Mouse (Mus musculus): ENCODE data around the gene Tbx21.

The Tbx21 gene

DNA sequence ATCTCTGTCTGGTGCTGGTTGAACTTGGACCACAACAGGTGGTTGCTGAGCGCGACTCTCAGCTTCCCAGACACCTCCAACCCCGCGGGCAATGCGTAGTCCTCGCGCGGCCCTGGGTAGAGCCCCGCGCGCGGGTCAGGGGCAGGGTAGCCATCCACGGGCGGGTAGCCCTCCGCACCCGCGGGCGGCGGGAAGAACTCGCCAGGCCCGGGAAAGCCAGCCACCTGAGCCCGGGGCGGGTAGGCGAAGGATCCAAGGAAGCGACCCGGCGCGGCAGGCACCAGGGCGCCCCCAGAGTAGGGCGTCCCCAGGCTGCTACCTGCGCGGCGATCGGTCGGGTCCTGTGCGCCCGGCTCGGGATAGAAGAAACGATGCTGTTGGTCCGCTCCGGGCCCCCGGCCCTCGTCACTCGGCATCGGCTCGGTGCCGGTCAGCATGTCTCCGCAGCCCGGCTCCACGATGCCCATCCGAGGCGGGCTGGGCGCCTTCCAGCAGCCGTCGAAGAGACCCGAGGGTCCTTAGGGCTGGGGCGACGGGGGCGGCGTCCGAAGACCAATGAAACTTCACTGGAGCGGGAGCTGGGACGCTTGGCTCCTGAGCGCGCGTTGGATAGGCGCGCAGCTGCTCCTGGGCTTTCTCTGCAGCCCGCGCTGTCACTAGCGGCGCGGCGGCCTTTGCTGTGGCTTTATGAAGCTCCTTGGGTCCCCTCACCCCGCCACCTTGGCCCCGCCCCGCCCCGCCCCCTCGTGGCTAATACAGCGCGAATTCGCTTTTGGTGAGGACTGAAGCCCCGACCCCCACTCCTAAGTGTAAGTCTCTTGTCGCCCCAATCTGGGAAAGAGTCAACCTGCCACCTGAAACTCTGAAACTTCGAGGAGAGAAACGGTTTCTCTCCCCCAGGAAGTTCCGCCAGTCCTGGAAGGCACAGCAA lies at the start of gene Tbx21:
Gene Tbx21, minus strand, starts transcription at position 661 of the 931 bp plus-strand sequence.
- no peak for DNase-seq (ENCODE audit: extremely low read depth, insufficient read length, low spot score)

DNA sequence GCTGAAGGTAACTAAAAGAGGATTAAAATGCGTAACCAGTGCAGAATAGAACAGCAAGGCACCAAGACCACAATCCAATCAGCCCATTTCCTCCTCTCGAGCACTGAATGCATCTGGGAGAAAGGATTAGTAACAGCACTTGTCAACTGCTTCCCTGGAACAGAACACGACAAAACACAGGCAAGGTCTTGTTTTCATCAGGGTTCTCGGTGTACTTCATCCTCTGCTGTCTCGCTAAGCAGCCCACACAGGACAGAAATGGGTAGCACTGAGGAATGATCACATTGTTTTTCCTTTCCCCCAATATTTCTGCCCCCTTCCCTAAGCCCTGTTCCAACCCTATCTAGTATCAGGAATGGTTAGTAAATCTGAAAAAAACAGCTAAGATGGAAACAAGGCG lies 45.2 kb upstream of the Tbx21 start:
- DNase-seq (ENCODE audit: extremely low read depth, insufficient read length, low spot score), result no peak

DNA sequence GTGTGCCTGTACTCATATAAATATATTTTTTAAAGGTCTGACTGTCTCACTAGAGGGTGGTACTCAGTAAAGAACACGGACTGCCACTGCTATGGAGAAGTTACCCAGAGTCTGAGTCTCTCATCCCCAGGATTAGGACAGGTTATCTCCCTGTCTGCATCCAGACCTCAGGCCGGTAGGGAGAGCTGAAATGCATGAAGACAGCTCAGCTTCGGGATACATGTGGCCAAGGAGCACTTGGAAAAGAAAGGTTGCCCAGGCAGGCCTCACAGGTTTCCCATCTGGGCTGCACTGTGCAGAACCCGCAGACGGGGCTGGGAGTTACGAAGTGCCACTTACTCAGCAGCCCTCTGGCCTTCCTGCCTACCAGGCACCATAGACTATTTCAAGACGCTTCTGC lies 41.9 kb upstream of the Tbx21 start:
- no peak for DNase-seq (ENCODE audit: extremely low read depth, insufficient read length, low spot score)

DNA sequence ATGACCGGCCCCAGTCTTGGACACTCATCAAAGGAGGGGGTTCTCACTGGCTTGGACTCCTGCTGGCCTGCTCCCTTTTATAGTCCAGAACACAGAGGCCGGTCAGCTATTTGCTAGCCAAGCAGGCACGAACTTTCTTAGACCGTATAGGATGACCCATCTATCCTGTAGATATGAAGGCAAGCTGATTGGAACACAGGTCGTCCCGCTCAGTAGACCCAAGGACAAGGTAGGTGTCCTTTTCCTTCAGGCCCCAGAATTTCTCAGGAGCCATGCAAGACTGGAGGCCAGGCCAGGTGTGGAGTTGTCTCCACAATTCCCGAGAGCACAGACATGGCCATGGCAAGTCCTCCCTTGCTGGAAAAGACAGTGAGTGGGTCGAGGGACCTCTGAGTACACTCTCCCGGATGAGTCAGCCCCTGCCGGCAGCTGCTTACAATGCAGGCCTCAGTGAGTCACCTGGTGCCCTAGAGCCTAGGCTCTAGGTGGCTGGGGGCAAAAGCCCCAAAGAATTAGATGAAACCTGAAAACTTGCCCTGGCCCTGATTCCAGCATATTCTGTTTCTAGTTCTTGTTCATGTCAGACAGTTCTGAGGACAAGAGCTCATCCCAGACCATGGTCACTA lies 37.6 kb upstream of the Tbx21 start:
- DNase-seq (ENCODE audit: extremely low read depth, insufficient read length, low spot score), result peak; percentile 47

DNA sequence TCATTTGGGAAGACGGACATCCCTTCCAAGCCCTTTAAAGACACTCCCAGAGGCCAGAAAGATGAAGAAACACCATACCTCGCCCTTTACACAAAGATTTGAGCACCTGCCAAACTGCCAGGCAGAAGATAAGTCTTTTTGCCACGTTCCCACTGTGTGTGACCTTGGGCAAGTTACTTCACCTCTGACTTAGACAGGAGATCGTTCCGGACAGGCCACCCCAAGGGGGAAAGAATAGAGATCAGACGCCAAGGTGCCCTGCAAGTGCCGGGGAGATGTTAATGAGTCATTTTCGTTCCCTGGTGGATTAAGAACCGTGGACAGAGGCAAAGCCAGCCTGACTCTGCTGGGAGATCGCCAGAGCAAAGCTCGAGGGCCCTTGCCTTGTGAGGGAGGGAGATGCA lies 36.9 kb upstream of the Tbx21 start:
- peak; percentile 34 for DNase-seq (ENCODE audit: extremely low read depth, insufficient read length, low spot score)

DNA sequence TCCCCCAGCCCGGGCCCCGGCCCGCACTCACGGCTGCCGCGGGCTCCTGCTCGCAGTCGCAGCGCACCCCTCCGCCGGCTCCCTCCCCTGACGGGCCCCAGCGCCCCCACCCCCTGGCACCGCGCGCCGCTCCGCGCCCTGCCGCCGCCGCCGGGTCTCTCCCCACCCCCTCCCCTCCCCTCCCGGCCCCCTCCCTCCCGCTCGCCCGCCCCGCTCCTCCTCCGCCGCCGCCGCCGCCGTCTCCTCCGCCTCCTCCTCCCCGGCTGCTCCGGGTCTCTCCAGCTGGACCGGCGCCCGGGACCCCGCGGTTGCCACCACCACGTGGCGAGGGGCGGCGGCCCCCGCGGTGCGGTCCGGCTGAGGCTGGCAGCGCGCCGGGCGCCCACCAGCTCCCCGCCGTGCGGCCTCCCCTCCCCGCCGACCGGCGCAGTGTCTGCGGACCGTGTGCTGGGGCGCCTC lies 36.2 kb upstream of the Tbx21 start, which contains the start of gene Tbkbp1:
Gene Tbkbp1, minus strand, starts transcription at position 153 of the 459 bp plus-strand sequence.
- no peak for DNase-seq (ENCODE audit: extremely low read depth, insufficient read length, low spot score)

DNA sequence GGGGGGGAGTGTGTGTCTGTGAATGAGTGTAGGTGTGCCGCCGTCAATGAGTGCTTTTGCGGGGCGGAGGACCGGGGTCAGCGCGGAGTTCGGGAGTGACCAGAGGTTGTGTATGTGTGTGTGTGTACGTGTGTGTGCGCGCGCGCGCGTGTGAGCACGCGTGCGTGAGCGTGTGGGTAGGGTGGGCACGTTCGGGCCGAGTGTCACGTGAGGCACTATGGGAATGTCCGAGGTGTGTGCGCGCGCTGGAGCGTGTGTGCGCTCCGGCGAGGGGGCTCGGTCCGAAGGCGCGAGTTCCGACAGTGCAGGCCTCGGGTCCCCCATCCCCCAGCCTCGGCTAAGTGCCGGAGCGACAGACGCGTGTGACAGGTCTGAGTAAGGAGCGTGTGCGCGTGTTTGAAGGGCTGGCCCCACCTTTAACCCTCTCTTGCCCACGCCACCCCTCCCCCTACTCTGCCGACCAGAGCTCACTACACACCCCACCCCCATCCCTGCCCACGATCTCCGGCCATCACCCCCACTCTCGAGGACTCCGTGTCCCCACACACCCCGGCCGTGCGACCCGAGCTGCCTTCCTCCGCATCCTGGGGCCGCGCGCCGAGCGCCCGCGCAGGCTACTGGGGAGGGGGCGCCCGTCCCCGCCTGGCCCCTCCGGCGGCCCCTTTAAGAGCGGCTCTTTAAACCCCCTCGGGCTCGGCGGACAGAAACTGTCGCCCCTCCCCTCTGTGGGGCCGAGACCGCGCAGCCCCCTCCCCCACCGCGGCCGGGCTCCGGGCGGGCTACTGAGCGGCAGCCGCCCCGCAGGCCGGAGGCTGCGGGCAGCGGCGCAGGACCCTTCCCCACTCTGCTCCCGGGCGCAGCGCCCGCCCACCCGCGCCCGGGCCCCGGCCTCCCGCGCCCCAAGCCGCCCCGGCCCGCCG lies 35.5 kb upstream of the Tbx21 start:
- no peak for DNase-seq (ENCODE audit: extremely low read depth, insufficient read length, low spot score)

DNA sequence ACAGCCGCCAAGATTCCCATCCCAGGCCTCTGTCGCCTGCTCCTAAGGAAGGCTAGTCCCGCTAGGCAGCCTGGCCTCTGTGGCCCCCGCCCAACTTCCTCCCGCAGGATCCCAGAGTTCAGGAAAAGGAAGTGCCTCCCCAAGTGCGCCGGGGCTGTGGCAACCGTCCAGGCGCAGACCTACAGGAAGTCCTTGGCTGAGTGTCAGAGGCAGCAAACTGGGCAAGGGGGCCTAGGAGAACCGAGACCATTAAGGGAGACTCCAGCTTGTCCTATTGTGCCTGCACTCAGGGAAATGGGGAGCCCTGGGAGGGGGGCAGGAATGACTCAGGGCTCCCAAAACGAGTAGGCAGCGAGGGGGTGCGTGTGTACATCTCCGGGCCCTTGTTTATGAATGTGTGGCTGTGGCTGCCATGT lies 34.9 kb upstream of the Tbx21 start:
- no peak for DNase-seq (ENCODE audit: extremely low read depth, insufficient read length, low spot score)

DNA sequence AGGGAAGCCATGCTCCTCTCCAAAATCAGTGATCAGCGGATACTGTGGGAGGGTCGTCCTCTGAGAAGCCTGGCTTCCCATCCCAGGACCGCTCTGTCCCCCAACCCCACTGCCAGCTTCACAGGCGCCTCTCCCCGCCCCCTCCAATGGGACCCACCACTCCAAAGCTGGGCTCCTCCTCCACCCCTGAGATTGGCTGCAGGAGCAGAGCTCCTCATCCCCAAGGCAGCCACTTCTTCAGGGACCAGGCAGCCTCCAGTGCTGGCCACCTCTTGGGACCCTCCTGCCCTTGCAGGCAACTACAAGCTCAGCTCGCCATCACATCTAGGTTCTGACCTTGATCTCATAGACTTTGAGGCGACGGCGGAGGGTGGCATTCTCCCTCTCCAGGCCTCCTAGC lies 33.9 kb upstream of the Tbx21 start:
- no peak for DNase-seq (ENCODE audit: extremely low read depth, insufficient read length, low spot score)

DNA sequence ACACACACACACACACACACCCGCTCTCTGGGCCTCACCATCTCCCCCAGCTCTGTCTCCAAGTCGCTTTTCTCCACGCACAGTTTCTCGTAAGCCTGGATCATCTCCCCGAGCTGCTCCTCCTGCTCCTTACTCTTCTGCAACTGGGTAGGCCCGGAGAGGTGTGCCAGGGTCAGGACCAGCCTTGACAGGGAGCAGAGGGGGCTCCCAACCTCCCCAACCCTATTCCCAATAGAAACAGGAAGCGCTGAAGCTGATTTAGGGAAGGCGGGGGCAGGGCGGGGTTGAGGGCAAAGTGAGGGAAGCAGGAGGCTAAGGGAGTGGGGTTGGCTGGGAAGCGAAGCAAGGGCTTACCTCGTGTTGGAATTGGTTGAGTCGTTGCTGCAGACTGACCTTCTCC lies 33.5 kb upstream of the Tbx21 start:
- DNase-seq (ENCODE audit: extremely low read depth, insufficient read length, low spot score), result no peak

DNA sequence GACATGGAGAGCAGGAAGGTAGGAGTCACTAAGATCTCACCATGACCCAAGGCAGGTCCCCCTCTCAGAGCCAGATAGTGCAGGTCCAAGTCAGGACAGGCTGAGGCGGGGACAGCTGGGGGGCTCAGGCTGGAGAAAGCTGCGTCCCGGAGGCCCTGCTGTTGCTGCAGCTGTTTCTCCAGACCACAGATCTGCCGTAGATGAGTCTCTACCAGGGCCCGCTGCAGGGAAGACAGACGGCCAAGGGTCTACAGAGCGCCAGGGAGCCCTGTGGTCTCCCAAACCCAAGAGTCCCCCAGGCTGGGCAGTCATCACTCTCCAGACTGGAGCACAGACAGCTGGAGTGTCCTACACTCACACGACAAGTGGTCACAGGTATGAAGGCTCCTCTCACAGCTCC lies 32.2 kb upstream of the Tbx21 start:
- DNase-seq (ENCODE audit: extremely low read depth, insufficient read length, low spot score), result no peak

DNA sequence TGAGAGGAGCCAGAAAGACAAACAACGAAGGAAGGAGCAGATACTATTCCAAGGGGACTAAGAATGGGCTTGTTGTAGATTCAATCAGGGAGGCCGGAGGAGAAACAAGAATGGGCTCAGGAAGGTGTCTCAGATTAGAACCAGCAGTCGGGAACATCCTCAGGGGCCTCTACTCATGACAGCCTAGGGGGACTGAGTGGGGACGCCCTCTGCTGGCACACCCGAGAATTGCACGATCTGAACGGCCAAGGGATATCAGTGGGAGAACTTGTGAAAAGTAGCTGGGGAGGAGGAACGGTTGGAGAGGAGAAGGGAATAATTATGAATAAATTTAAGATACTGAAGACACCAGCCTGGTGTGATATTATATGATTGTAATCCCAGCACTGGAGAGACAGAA lies 31.6 kb upstream of the Tbx21 start:
- peak; percentile 47 for DNase-seq (ENCODE audit: extremely low read depth, insufficient read length, low spot score)

DNA sequence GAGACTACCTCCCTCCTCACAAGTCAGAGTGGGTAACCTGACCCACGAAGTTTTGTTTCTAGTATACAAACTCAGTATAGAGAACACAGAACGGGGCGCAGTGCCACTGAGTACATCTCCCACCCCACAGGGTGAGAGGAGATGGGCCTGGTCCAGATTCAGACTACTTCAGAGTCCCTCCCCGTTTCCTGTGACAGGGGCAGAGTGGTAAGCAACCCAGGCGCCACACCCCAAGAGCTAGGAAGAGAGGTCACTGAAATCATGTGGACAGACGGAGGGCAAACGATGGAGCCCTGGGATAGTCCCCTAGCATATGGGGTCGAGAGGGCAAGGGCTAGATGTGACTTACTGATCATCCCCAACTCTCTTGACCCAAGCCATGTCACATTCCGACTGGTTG lies 30.8 kb upstream of the Tbx21 start:
- DNase-seq (ENCODE audit: extremely low read depth, insufficient read length, low spot score), result no peak

DNA sequence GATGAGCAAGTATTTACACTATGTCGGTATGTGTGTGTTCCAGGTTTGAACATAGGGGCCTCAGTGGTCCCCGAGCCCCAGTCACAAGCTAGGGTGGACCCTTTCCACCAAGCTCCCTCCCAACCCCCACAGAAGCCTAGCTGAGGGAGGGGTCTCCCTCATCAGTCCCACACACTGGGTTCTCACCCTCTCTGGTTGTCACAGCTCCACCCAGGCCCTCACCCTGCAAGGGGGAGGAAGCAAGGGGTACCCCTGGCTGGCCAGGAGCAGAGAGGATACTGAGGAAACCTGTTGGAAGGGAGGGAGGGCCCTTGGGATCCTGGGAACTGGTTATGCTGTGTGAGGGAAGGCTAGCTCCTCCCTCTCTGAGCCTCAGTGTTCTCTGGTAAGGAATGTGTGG lies 30.2 kb upstream of the Tbx21 start:
- no peak for DNase-seq (ENCODE audit: extremely low read depth, insufficient read length, low spot score)

DNA sequence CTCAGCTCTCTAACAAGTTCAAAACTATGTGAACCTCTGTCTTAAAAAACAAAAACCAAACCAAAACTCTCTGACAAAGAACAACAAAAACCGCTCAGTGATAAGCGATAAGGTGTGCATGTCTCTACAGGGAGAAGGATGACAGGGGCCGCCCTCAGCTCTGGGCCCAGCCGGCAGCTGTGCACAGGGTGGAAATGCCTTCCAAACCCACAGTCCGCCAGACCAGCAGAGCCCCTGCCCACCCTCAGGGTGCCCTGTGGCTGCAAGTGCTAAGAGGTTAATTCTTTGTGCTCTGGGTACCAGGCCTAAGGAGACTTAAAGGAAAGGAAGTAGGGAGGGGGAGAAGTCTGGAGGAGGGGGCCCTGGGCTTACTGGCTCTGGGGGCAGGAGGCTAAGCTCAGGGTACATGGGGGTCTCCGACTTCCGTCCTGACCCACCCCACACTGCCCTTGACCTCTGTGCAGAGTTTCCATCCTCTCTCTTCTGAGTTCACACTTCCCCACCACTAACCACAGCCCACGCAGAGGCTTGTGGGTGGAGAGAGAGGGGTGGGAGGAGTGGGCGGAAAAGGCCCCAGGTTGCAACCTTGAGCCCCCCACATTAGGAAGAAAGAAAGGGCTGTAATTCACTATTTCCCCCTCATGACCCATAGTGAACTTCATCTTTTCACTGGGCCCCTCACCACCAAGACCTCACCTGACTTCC lies 28.2 kb upstream of the Tbx21 start:
- no peak for DNase-seq (ENCODE audit: extremely low read depth, insufficient read length, low spot score)

DNA sequence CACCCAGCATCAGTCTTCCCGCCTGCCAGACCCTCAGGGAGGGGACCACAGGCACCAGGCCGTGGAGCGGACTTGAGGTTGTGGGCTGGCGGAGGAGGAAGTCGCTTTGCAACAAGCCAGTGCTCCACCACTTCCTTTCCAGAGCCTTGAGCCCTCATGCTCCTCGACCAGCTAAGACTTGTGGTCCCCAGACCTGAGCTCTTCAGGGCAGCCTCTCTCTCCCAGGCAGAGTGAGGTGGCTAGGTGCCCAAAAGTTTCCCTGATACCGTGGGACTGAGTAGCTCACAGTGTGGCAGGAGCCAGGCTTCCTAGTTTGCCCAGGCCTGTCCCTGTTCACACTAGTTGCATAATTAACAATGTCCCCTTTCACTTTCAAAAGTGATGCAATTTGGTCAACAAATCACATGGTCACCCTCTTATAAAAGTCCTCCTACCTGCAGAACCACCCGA lies 27.1 kb upstream of the Tbx21 start:
- no peak for DNase-seq (ENCODE audit: extremely low read depth, insufficient read length, low spot score)

DNA sequence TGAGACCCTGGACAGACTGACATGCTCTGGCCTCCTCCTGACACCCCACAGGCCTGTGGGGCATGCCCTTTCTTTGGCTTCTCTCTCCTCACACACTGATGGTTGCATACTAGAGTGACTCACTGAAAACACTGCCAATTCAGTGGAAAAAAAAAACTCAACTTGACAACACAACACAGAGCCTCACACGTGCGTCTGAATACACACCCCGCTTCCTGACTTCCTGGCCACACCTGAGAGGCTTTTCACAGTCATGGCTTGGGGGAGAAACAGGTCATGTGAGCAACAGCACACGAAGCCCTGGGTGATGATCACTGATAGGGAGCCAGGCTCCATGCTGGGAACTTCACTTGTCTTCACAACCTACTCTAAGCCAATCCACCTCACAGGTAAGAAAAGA lies 25.7 kb upstream of the Tbx21 start:
- DNase-seq (ENCODE audit: extremely low read depth, insufficient read length, low spot score), result peak; percentile 37

DNA sequence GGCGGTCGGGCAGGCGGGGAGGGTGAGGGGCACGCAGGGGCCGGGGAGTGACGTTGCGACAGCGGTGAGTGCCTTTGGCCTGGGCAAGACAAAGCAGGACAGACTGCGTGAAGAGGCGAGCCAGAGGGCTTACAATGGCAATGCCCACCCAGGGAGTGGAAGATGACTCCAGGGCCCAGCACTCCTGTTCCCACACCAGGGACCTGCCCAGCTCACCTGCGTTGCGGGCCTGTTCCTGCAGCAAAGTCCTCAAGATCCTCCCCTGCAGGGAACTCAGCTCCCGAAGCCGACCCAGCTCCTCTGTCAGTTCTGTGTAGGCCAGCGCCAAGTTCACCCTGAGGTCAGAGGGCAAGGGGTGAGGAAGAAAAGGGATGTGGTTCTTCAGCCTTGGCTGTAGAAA lies 24.1 kb upstream of the Tbx21 start:
- DNase-seq (ENCODE audit: extremely low read depth, insufficient read length, low spot score), result no peak

DNA sequence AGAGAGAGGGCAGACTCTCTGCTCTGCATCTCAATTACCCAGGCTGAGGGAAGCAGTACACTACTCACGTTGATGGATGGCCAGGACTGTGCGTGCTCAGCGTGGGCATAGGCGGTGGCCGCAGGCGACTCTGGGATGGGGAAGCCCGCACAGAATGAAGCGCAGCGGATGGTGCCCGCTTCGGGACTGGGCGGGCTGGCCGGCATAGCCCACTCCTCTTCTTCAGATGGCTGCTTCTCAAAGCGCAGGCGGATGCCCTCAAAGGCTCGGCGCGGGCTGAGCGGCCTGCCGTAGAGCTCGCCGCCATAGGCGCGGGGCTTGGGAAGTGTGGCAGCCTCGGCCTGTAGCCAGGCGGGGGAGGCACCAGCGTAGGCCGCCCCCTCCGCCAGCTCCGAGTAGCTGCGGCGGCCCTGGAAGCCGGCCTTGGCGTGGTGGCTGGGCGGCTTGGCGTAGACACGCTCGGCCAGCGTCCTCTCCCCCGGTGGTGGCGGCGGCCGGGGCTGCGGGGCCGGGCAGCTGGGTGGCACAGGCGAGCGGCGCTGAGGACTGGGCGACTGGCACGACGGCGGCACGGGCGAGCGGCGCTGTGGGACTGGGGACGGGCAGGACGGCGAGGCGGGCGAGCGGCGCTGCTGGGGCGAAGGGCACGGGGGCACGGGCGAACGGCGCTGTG lies 23.6 kb upstream of the Tbx21 start:
- no peak for DNase-seq (ENCODE audit: extremely low read depth, insufficient read length, low spot score)

DNA sequence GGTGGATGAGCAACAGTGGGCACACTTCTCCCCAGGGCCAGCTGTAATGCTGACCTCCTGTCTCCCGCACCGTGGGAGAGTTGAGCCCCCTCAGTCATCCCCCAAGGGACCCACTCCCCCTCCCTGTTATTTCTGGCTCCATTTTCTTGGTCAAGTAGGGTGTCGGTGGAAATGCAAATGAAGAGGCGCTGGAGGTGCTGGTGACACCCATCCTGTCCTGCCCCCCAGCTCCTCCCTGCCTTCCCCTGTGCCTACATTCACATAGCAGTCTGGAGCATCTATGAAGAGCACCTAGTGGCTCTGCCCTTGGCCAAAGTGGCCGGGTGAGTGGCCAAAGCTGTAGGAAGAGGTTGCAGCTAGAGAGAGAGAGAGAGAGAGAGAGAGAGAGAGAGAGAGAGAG lies 18.1 kb upstream of the Tbx21 start:
- no peak for DNase-seq (ENCODE audit: extremely low read depth, insufficient read length, low spot score)

Measured in 3134 (cell line).